Mouse (Mus musculus): Measurements from ENCODE around the gene Wiz. TPM values are rescaled to one million over a fixed set of nuclear protein-coding genes. Genes with fewer than 3 reads are reported as not detected.

Wiz gene
- total RNA-seq, 2 experiments from 2014 or later: 32.6 to 34.3 TPM

Small RNAs within 50 kb of the gene (microRNA-seq; reads per million reads assigned to microRNA genes)
- not detected for gene Gm22201

Other genes starting within 250 kb of the Wiz start
- gene Notch3, start 222.6 kb downstream of the Wiz start, total RNA-seq (2021): 10 to 100 TPM; 68.4 to 68.9 TPM
- gene Ephx3, start 199.9 kb downstream of the Wiz start, total RNA-seq (2021): under 1 TPM; 0.17 to 0.31 TPM
- 10 to 100 TPM; 86.5 to 98.4 TPM for gene Brd4, start 104.7 kb downstream of the Wiz start, total RNA-seq (2021)
- 10 to 100 TPM; 50.8 to 75.1 TPM for gene Akap8, start 68.2 kb downstream of the Wiz start, total RNA-seq (2021)
- gene Akap8l, start 38.8 kb downstream of the Wiz start, total RNA-seq (2021): 10 to 100 TPM; 36.7 to 50.5 TPM
- gene Rasal3, start 14.1 kb upstream of the Wiz start, total RNA-seq (2021): 1 to 10 TPM in 1 of 2 experiments, under 1 TPM in 1; 0.47 to 1.5 TPM
- under 1 TPM in 1 of 2 experiments, not detected in 1; 0.60 TPM for gene Pglyrp2, start 34.7 kb upstream of the Wiz start, total RNA-seq (2021)
- gene Cyp4f39, start 63.3 kb upstream of the Wiz start, total RNA-seq (2021): not detected
- 1 to 10 TPM; 2.1 to 3.3 TPM for gene Cyp4f17, start 116.6 kb upstream of the Wiz start, total RNA-seq (2021)
- 1 to 10 TPM; 5.2 to 9.1 TPM for gene Cyp4f16, start 147.1 kb upstream of the Wiz start, total RNA-seq (2021)
- gene Cyp4f37, start 231.9 kb upstream of the Wiz start, total RNA-seq (2021): not detected

All from gastrocnemius, postnatal 4 days (tissue).